Mouse (Mus musculus): ENCODE data around the gene Rhcg. TPM values are rescaled to one million over a fixed set of nuclear protein-coding genes. Genes with fewer than 3 reads are reported as not detected.

Rhcg gene
- polyA plus RNA-seq, 1 experiment = 1.2 TPM

DNA sequence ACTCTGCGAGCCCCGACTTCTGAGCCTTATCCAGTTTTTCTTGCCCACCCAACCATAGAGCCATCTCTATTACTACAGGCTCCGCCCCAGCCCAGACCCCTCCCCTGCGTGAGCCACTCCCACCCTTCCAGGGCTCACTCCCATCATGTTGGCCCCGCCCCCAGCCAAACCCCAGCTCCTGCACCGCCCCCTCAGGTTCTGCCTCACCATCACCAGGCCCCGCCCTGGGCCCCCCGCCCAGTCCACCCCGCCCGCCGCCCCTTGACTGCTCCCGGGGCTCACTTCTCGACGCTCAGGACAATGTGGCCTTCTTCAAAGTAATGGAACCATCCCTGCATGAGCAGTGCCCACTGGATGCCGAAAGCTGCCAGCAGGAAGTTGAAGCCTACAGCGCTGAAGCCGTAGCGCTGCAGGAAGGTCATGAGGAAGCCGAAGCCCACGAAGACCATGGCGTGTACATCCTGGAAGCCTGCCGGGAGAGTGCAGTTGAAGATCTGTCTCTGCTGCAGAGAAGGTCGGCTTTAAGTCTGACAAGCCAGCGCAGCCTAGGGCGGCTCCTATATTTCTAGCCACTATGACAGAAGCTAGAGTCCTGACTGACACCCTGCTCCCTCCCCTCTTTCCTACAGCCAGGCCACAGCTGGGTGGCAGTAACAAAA, 10.1 kb downstream of the Rhcg start:
- Histone ChIP-seq H3K4me3 (ENCODE audit: control insufficient read depth, insufficient read depth, low read length) (no peak overlapping the region), H3K27me3 (ENCODE audit: control insufficient read depth, insufficient read depth, low read length) (no peaks in the 10 kb centered on the region; the same call in 1 of the 2 replicates), H3K36me3 (ENCODE audit: control insufficient read depth, insufficient read depth, low read length) (no peaks in the 10 kb centered on the region), H3K4me1 (replicated peaks; ENCODE audit: control insufficient read depth, insufficient read depth, low read length) (no peaks in the 10 kb centered on the region; the same call in 1 of the 2 replicates), H3K27ac (ENCODE audit: control insufficient read depth, insufficient read depth, low read length) (no peak overlapping the region)
- TF ChIP-seq CTCF (IDR thresholded peaks at IDR 0.05; ENCODE audit: borderline replicate concordance, control insufficient read depth, extremely low read depth, insufficient read depth, low read length, poor library complexity) (no peak), POLR2A (IDR thresholded peaks at IDR 0.05; ENCODE audit: control insufficient read depth, extremely low read depth, insufficient read depth, low read length, poor library complexity) (no peak)
- DNase-seq = peak; percentile 21
- 4% methylated on average over 25 of the region's 25 CpGs for WGBS

DNA sequence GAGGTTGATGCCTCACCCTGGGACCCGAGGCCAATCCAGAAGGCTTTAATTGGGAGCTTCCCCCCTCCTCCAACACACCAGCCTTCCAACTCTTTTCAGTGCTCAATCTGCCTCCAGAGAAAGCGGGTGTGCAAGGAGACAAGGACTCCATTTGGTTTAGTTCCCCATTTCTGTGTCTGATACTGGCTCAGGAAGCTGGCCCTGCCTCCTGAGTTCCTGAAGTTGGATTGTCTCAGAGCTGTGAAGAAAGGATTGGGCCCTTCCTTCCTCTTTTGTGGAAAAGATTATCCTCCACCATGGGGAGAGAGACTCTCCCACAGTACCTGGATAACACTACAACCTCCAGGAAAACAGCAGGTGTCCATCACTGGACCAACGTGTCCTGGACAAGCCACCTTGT, 10.7 kb downstream of the Rhcg start:
- Histone ChIP-seq H3K4me3 (ENCODE audit: control insufficient read depth, insufficient read depth, low read length) (no peak overlapping the region), H3K27me3 (ENCODE audit: control insufficient read depth, insufficient read depth, low read length) (no peaks in the 10 kb centered on the region; the same call in 1 of the 2 replicates)

DNA sequence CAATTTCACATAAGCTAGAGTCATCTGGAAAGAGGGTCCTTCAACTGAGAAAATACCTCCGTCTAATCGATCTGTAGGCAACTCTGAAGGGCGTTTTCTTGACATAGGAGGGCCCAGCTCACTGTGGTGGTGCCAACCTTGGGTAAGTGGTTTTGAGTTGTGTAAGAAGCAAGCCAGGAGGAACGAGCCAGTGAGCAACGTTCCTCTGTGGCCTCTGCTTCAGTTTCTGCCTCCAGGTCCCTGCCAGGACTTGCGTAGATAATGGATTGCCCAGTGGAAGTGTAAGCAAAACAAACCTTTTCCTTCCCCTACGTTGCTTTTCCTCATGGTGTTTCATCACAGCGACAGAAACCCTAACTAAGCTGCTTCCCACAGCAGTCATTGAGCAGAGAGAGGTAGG, 15.5 kb downstream of the Rhcg start:
- Histone ChIP-seq H3K27ac (ENCODE audit: control insufficient read depth, insufficient read depth, low read length) (no peak overlapping the region), H3K4me1 (replicated peaks; ENCODE audit: control insufficient read depth, insufficient read depth, low read length) (no peaks in the 10 kb centered on the region), H3K27me3 (ENCODE audit: control insufficient read depth, insufficient read depth, low read length) (no peaks in the 10 kb centered on the region; the same call in 1 of the 2 replicates), H3K4me3 (ENCODE audit: control insufficient read depth, insufficient read depth, low read length) (no peak overlapping the region), H3K36me3 (ENCODE audit: control insufficient read depth, insufficient read depth, low read length) (no peaks in the 10 kb centered on the region)
- no peak for DNase-seq
- TF ChIP-seq CTCF (IDR thresholded peaks at IDR 0.05; ENCODE audit: borderline replicate concordance, control insufficient read depth, extremely low read depth, insufficient read depth, low read length, poor library complexity) = no peak
- no peak for TF ChIP-seq POLR2A (IDR thresholded peaks at IDR 0.05; ENCODE audit: control insufficient read depth, extremely low read depth, insufficient read depth, low read length, poor library complexity)
- WGBS = 51% methylated on average over 8 of the region's 8 CpGs

More for the DNA sequence above, 10.7 kb downstream of the Rhcg start:
- no peak for DNase-seq
- TF ChIP-seq CTCF (IDR thresholded peaks at IDR 0.05; ENCODE audit: borderline replicate concordance, control insufficient read depth, extremely low read depth, insufficient read depth, low read length, poor library complexity) = no peak
- TF ChIP-seq POLR2A (IDR thresholded peaks at IDR 0.05; ENCODE audit: control insufficient read depth, extremely low read depth, insufficient read depth, low read length, poor library complexity) = no peak
- Histone ChIP-seq H3K4me1 (replicated peaks; ENCODE audit: control insufficient read depth, insufficient read depth, low read length) (no peaks in the 10 kb centered on the region; the same call in 1 of the 2 replicates), H3K36me3 (ENCODE audit: control insufficient read depth, insufficient read depth, low read length) (no peaks in the 10 kb centered on the region), H3K27ac (ENCODE audit: control insufficient read depth, insufficient read depth, low read length) (no peak overlapping the region)
- 11% methylated on average over 3 of the region's 3 CpGs for WGBS

DNA sequence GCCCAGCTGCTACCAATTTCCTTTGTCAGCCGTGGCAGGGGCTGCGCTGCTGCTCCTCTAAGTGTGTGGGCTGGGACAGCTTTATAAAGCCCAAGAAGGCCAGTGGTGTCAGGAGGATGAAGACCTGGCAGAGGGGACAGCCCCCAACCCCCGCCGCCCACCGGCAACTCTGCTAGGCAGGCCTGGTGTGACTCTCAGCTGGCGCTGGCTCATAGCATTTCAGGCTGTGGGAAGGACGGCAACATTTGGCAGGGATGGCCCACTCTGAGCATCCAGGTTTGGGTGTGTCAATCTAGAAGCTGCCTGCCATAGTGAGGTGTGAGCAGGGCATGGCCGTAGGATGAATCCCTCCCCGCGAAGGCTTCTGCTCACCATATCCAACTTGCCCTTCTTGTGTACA, 17.3 kb downstream of the Rhcg start:
- 85% methylated on average over 10 of the region's 10 CpGs for WGBS
- H3K27ac ChIP-seq (ENCODE audit: control insufficient read depth, insufficient read depth, low read length) = no peak overlapping the region
- no peak for TF ChIP-seq CTCF (IDR thresholded peaks at IDR 0.05; ENCODE audit: borderline replicate concordance, control insufficient read depth, extremely low read depth, insufficient read depth, low read length, poor library complexity)
- no peak for TF ChIP-seq POLR2A (IDR thresholded peaks at IDR 0.05; ENCODE audit: control insufficient read depth, extremely low read depth, insufficient read depth, low read length, poor library complexity)
- no peaks in the 10 kb centered on the region; the same call in 1 of the 2 replicates for H3K27me3 ChIP-seq (ENCODE audit: control insufficient read depth, insufficient read depth, low read length)
- H3K4me3 ChIP-seq (ENCODE audit: control insufficient read depth, insufficient read depth, low read length) = no peak overlapping the region
- H3K36me3 ChIP-seq (ENCODE audit: control insufficient read depth, insufficient read depth, low read length) = no peaks in the 10 kb centered on the region
- DNase-seq = no peak
- no peaks in the 10 kb centered on the region for H3K4me1 ChIP-seq (replicated peaks; ENCODE audit: control insufficient read depth, insufficient read depth, low read length)

DNA sequence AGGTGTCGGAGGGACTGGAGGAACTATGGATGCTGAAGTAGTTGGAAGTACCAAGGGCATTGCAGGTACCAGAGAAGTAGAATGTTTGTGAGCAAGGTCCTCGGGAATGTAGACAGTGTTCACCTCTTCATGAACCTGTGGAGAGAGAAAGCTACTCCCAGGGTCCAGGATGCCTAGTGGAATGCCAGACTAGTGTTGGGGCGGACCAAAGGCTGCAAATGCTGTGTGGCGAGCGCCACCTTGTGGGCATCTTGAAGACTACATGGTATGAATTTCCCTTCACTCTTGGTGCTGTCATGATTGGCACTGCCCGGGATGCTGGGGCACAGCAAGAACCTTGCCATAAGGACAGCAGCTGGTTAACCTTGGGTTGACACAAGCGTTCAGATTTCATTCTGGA, 22.6 kb downstream of the Rhcg start:
- DNase-seq = peak; percentile 53
- WGBS = 15% methylated on average over 7 of the region's 7 CpGs
- peaks cover 10% of the 10 kb centered on the region; the same call in 1 of the 2 replicates for H3K27me3 ChIP-seq (ENCODE audit: control insufficient read depth, insufficient read depth, low read length)

DNA sequence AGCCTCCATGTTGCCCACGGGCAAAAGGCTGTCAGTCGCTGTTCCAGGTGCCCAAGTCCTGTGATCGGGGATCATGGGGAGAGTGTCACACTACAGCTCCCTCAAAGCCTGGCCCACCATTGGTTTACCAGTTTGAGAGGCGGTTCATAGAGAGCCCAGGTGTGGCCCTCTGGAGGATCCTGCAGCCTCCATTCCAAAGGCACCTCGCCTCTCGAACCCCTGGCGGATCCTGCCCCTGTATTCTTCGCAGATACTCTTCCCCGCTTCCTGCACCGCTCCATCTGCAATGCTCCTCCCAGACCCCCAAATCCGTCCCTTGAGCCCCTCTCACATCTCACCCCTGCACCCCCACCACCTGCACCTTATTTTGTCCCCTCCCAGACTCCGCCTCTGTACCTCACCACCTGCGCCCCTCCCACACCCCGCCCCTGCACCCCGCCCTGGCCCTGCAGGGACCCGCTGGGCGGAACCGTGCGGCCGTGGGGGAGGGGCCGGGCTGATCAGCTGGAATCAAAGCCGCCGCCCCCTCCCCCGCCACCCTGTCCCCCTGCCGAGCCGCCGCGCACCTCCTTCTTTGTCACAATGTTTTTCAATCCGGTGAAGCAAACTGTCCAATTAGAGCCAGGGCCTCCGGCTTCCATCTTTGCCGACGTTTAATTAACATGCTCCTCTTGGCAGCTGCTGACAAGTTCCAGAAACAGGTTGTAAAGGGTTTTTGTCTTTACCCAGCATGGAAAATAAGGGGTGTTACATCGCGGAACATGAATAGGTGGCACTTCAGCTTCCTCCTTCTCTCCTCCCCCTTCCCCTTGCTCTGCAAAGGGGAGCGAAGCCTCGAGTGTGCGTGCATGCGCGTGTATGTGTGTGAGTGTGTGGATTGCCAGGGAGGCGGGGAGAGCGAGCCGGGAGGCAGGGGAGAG, 25.4 kb downstream of the Rhcg start:
- peaks cover 10% of the 10 kb centered on the region; the same call in 1 of the 2 replicates for H3K27me3 ChIP-seq (ENCODE audit: control insufficient read depth, insufficient read depth, low read length)

More for the DNA sequence above, 22.6 kb downstream of the Rhcg start:
- no peaks in the 10 kb centered on the region for H3K36me3 ChIP-seq (ENCODE audit: control insufficient read depth, insufficient read depth, low read length)
- H3K27ac ChIP-seq (ENCODE audit: control insufficient read depth, insufficient read depth, low read length) = no peak overlapping the region
- H3K4me1 ChIP-seq (replicated peaks; ENCODE audit: control insufficient read depth, insufficient read depth, low read length) = peaks cover 9% of the 10 kb centered on the region; the same call in 1 of the 2 replicates
- TF ChIP-seq POLR2A (IDR thresholded peaks at IDR 0.05; ENCODE audit: control insufficient read depth, extremely low read depth, insufficient read depth, low read length, poor library complexity) (no peak), CTCF (IDR thresholded peaks at IDR 0.05; ENCODE audit: borderline replicate concordance, control insufficient read depth, extremely low read depth, insufficient read depth, low read length, poor library complexity) (peak; percentile 78; the same call in 1 of the 2 replicates)
- H3K4me3 ChIP-seq (ENCODE audit: control insufficient read depth, insufficient read depth, low read length) = no peak overlapping the region

More for the DNA sequence above, 25.4 kb downstream of the Rhcg start:
- Histone ChIP-seq H3K27ac (ENCODE audit: control insufficient read depth, insufficient read depth, low read length) (no peak overlapping the region), H3K4me3 (ENCODE audit: control insufficient read depth, insufficient read depth, low read length) (no peak overlapping the region), H3K36me3 (ENCODE audit: control insufficient read depth, insufficient read depth, low read length) (no peaks in the 10 kb centered on the region), H3K4me1 (replicated peaks; ENCODE audit: control insufficient read depth, insufficient read depth, low read length) (peaks cover 9% of the 10 kb centered on the region; the same call in 1 of the 2 replicates)
- TF ChIP-seq POLR2A (IDR thresholded peaks at IDR 0.05; ENCODE audit: control insufficient read depth, extremely low read depth, insufficient read depth, low read length, poor library complexity) (no peak), CTCF (IDR thresholded peaks at IDR 0.05; ENCODE audit: borderline replicate concordance, control insufficient read depth, extremely low read depth, insufficient read depth, low read length, poor library complexity) (no peak)
- DNase-seq = peak; percentile 16
- 6% methylated on average over 42 of the region's 42 CpGs for WGBS

All from thymus, adult 2 months (tissue).